Mouse (Mus musculus) adrenal gland, adult 18-20 months (tissue): ENCODE measurements around the gene Otop2. TPM values are rescaled to one million over a fixed set of nuclear protein-coding genes. Genes with fewer than 3 reads are reported as not detected.

Experiments
- DNase-seq, 2 experiments: peaks; one replicate each; pipeline ENCODE4 v3.0.0; 2021 to 2022; ENCODE audit warnings: low spot score in 2 of 2
- total RNA-seq, 2 experiments: library from RNA; stranded (reverse); gene quantifications; 1 replicate in 1 of 2; 2 replicates in 1 of 2; pipeline ENCODE4 v1.2.3; 2021

The Otop2 gene
- total RNA-seq, 2 experiments from 2014 or later, result not detected

- no peak for DNase-seq
Observed at GRCm38 (mm10) chr11:115376722-115377121, 69.8 kb downstream of the Otop2 start.

GRCm38 (mm10) chr11:115377254-115377653 is 70.3 kb downstream of the Otop2 start:
- DNase-seq, result no peak

- no peak for DNase-seq
Observed at GRCm38 (mm10) chr11:115377854-115378253, 70.9 kb downstream of the Otop2 start.

GRCm38 (mm10) chr11:115381276-115381675 is 74.3 kb downstream of the Otop2 start:
- DNase-seq, result no peak

Other genes with a start within 250 kb of the Otop2 start
- gene Cd300e, start 245.0 kb upstream of the Otop2 start, total RNA-seq, result under 1 TPM; 0.46 to 0.64 TPM
- gene Rab37, start 215.7 kb upstream of the Otop2 start, total RNA-seq, result 1 to 10 TPM in 1 of 2 experiments, under 1 TPM in 1; 0.76 to 1.3 TPM
- gene Cd300lf, start 173.2 kb upstream of the Otop2 start, total RNA-seq, result 1 to 10 TPM; 1.3 to 2.5 TPM
- 10 to 100 TPM; 17.2 to 19.3 TPM for gene Slc9a3r1, start 143.8 kb upstream of the Otop2 start, total RNA-seq
- gene Tmem104, start 119.7 kb upstream of the Otop2 start, total RNA-seq, result 10 to 100 TPM; 20.3 to 20.7 TPM
- gene Nat9, start 119.3 kb upstream of the Otop2 start, total RNA-seq, result 10 to 100 TPM; 26.2 to 27.6 TPM
- gene Grin2c, start 39.9 kb upstream of the Otop2 start, total RNA-seq, result 10 to 100 TPM in 1 of 2 experiments, 1 to 10 TPM in 1; 2.2 to 10.6 TPM
- 1,000 to 10,000 TPM; 1,063 to 1,343 TPM for gene Fdxr, start 30.1 kb upstream of the Otop2 start, total RNA-seq
- gene Fads6, start 9.5 kb upstream of the Otop2 start, total RNA-seq, result 10 to 100 TPM; 43.9 to 59.6 TPM
- under 1 TPM; 0.36 to 0.74 TPM for gene Ush1g, start 14.9 kb downstream of the Otop2 start, total RNA-seq
- not detected for gene Otop3, start 27.6 kb downstream of the Otop2 start, total RNA-seq
- 10 to 100 TPM; 31.4 to 65.8 TPM for gene Hid1, start 60.6 kb downstream of the Otop2 start, total RNA-seq
- 100 to 1,000 TPM; 159 to 181 TPM for gene Cdr2l, start 74.8 kb downstream of the Otop2 start, total RNA-seq
- gene Mrpl58, start 96.6 kb downstream of the Otop2 start, total RNA-seq, result 100 to 1,000 TPM; 133 to 137 TPM
- gene Atp5h, start 112.8 kb downstream of the Otop2 start, total RNA-seq, result 100 to 1,000 TPM; 595 to 747 TPM
- gene Kctd2, start 113.0 kb downstream of the Otop2 start, total RNA-seq, result 10 to 100 TPM; 44.1 to 71.4 TPM
- gene Trim80, start 133.4 kb downstream of the Otop2 start, total RNA-seq, result under 1 TPM; 0.20 to 0.61 TPM
- gene Slc16a5, start 155.3 kb downstream of the Otop2 start, total RNA-seq, result not detected
- 10 to 100 TPM in 1 of 2 experiments, 1 to 10 TPM in 1; 7.9 to 11.1 TPM for gene Armc7, start 168.5 kb downstream of the Otop2 start, total RNA-seq
- 100 to 1,000 TPM in 1 of 2 experiments, 10 to 100 TPM in 1; 68.7 to 154 TPM for gene Nt5c, start 184.7 kb downstream of the Otop2 start, total RNA-seq
- 10 to 100 TPM; 81.3 to 86.5 TPM for gene Jpt1, start 207.2 kb downstream of the Otop2 start, total RNA-seq
- 100 to 1,000 TPM; 219 to 240 TPM for gene Sumo2, start 229.1 kb downstream of the Otop2 start, total RNA-seq